Comparison of ENCODE assay signal across 19 mouse cellular contexts in genomic region chr2:127217746-127218145, GRCm38 (mm10). TPM values are rescaled to one million over a fixed set of nuclear protein-coding genes. Genes with fewer than 3 reads are reported as not detected.
DNase-seq lines count a peak whose midpoint lies in the region; ATAC-seq lines count a peak whose summit lies in the region.
"Had no signal": no experiment of that assay in that cellular context is flagged by ENCODE, and none has a peak within 500 bp of the region (broad histone marks: within the 10 kb centered on the region; RNA-seq: fewer than 3 reads in every experiment).

No protein-coding gene starts in this region.

- no peaks in the 10 kb centered on the region for H3K27me3 ChIP-seq in heart, embryonic 12.5 days (replicated peaks)
- H3K27me3 ChIP-seq in midbrain, embryonic 11.5 days (ENCODE audit: control insufficient read depth, insufficient read depth, low read length): no peaks in the 10 kb centered on the region
- H3K27me3 ChIP-seq in midbrain, embryonic 10.5 days (ENCODE audit: low read depth, poor library complexity, severe bottlenecking): no peaks in the 10 kb centered on the region
- H3K27me3 ChIP-seq: CH12.LX, Patski had no signal

- no peak overlapping the region for H3K4me2 ChIP-seq in heart, embryonic 12.5 days
- H3K4me2 ChIP-seq in midbrain, embryonic 11.5 days: no peak overlapping the region

- H3K9ac ChIP-seq in heart, embryonic 12.5 days: no peak overlapping the region
- H3K9ac ChIP-seq in midbrain, embryonic 11.5 days (ENCODE audit: low read length): no peak overlapping the region

- no peaks in the 10 kb centered on the region for H3K4me1 ChIP-seq in heart, embryonic 12.5 days (replicated peaks)
- H3K4me1 ChIP-seq in midbrain, embryonic 11.5 days (ENCODE audit: control insufficient read depth, insufficient read depth, low read length): no peaks in the 10 kb centered on the region
- H3K4me1 ChIP-seq in midbrain, embryonic 10.5 days: no peaks in the 10 kb centered on the region

- H3K36me3 ChIP-seq in heart, embryonic 12.5 days: peaks cover 95% of the 10 kb centered on the region
- peaks cover 60% of the 10 kb centered on the region for H3K36me3 ChIP-seq in midbrain, embryonic 11.5 days (ENCODE audit: control insufficient read depth, insufficient read depth, low read length)
- peaks cover 100% of the 10 kb centered on the region for H3K36me3 ChIP-seq in midbrain, embryonic 10.5 days

- no peaks in the 10 kb centered on the region for H3K9me3 ChIP-seq in heart, embryonic 12.5 days (replicated peaks)
- H3K9me3 ChIP-seq in midbrain, embryonic 11.5 days (ENCODE audit: control insufficient read depth, low read length): no peaks in the 10 kb centered on the region
- H3K9me3 ChIP-seq in midbrain, embryonic 10.5 days (replicated peaks): no peaks in the 10 kb centered on the region
- H3K9me3 ChIP-seq: G1E had no signal

- no peak for ATAC-seq in heart, embryonic 12.5 days (ENCODE audit: insufficient number of reproducible peaks, low FRiP score)
- ATAC-seq in midbrain, embryonic 11.5 days (ENCODE audit: low FRiP score): no peak
- ATAC-seq: activated CD4-positive, CD25-positive, alpha-beta regulatory T cell, adult 4 months; CD4-positive, CD25-positive, alpha-beta regulatory T cell, adult 4 months; Patski had no signal

- H3K27ac ChIP-seq in heart, embryonic 12.5 days (ENCODE audit: poor library complexity, severe bottlenecking): no peak overlapping the region
- no peak overlapping the region for H3K27ac ChIP-seq in midbrain, embryonic 11.5 days (ENCODE audit: low read depth, low read length)
- H3K27ac ChIP-seq in midbrain, embryonic 10.5 days (replicated peaks): no peak overlapping the region

- 93% methylated on average over 5 of the region's 5 CpGs for whole genome bisulfite sequencing in heart, embryonic 12.5 days
- 96% methylated on average over 5 of the region's 5 CpGs for WGBS in midbrain, embryonic 11.5 days
- over 99% methylated on average over 5 of the region's 5 CpGs for WGBS in midbrain, embryonic 10.5 days

- no peak overlapping the region for H3K4me3 ChIP-seq in heart, embryonic 12.5 days
- H3K4me3 ChIP-seq in midbrain, embryonic 11.5 days (ENCODE audit: low read depth, low read length): no peak overlapping the region
- no peak overlapping the region for H3K4me3 ChIP-seq in midbrain, embryonic 10.5 days

- DNase-seq in heart, adult 11 months: peak; percentile 61
- DNase-seq in midbrain, embryonic 11.5 days (ENCODE audit: low spot score, missing footprints): peak; percentile 59
- DNase-seq in midbrain, embryonic 10.5 days (ENCODE audit: low spot score): no peak
- DNase-seq: adrenal gland, adult 2 months; adrenal gland, adult 8-10 months; adrenal gland, postnatal 10 days; adrenal gland, postnatal 14 days; adrenal gland, postnatal 25 days; adrenal gland, postnatal 36 days; B cell, adult 2 months; cerebellum, adult 11 months; cerebellum, adult 11-12 months; cerebellum, adult 18-20 months had no signal

RNA-seq across cellular contexts. Expression of gene Snrnp200, which starts 9.6 kb away (rescaled TPM):
- 48.8 and 49.5 TPM in 2 replicates for polyA plus RNA-seq in heart, embryonic 12.5 days (2016; fragmentation: Nextera tagmentation; extraction: Ambion mirVana)
- polyA plus RNA-seq in midbrain, embryonic 11.5 days (2014; fragmentation: Nextera tagmentation; extraction: Ambion mirVana): 99.9 and 100 TPM in 2 replicates
- polyA plus RNA-seq in midbrain, embryonic 10.5 days (2016; fragmentation: Nextera tagmentation; extraction: Ambion mirVana): 92.9 and 100 TPM in 2 replicates

RNA-seq across cellular contexts. Expression of gene 1810024B03Rik, which starts 9.7 kb away (rescaled TPM):
- polyA plus RNA-seq in heart, embryonic 12.5 days (2016; fragmentation: Nextera tagmentation; extraction: Ambion mirVana): 1.8 and 2.3 TPM in 2 replicates
- 3.2 and 3.5 TPM in 2 replicates for polyA plus RNA-seq in midbrain, embryonic 11.5 days (2014; fragmentation: Nextera tagmentation; extraction: Ambion mirVana)
- polyA plus RNA-seq in midbrain, embryonic 10.5 days (2016; fragmentation: Nextera tagmentation; extraction: Ambion mirVana): 2.9 and 3.1 TPM in 2 replicates

RNA-seq across cellular contexts. Expression of gene Ciao1, which starts 29.9 kb away (rescaled TPM):
- polyA plus RNA-seq in heart, embryonic 12.5 days (2016; fragmentation: Nextera tagmentation; extraction: Ambion mirVana): 50.2 and 53.7 TPM in 2 replicates
- polyA plus RNA-seq in midbrain, embryonic 11.5 days (2014; fragmentation: Nextera tagmentation; extraction: Ambion mirVana): 56.6 and 60.3 TPM in 2 replicates
- polyA plus RNA-seq in midbrain, embryonic 10.5 days (2016; fragmentation: Nextera tagmentation; extraction: Ambion mirVana): 46.3 and 56.2 TPM in 2 replicates

RNA-seq across cellular contexts. Expression of gene Tmem127, which starts 30.0 kb away (rescaled TPM):
- 24.7 and 27.8 TPM in 2 replicates for polyA plus RNA-seq in heart, embryonic 12.5 days (2016; fragmentation: Nextera tagmentation; extraction: Ambion mirVana)
- polyA plus RNA-seq in midbrain, embryonic 11.5 days (2014; fragmentation: Nextera tagmentation; extraction: Ambion mirVana): 24.6 and 26.4 TPM in 2 replicates
- polyA plus RNA-seq in midbrain, embryonic 10.5 days (2016; fragmentation: Nextera tagmentation; extraction: Ambion mirVana): 25.6 and 30.1 TPM in 2 replicates

RNA-seq across cellular contexts. Expression of gene Stard7, which starts 52.3 kb away (rescaled TPM):
- 135 and 136 TPM in 2 replicates for polyA plus RNA-seq in heart, embryonic 12.5 days (2016; fragmentation: Nextera tagmentation; extraction: Ambion mirVana)
- 85.0 and 86.4 TPM in 2 replicates for polyA plus RNA-seq in midbrain, embryonic 11.5 days (2014; fragmentation: Nextera tagmentation; extraction: Ambion mirVana)
- 81.9 and 86.0 TPM in 2 replicates for polyA plus RNA-seq in midbrain, embryonic 10.5 days (2016; fragmentation: Nextera tagmentation; extraction: Ambion mirVana)
